Mouse (Mus musculus) adipocyte (in vitro differentiated cells): ENCODE data around the gene Zranb3.
"Not testable (repeated sequence)": the region's sequence is repeated elsewhere in the genome, so short reads cannot be mapped to it uniquely, and the experiment has no call there.

Experiments
- DNase-seq: peaks from one replicate; pipeline ENCODE4 v3.0.0-alpha.2; 2016; ENCODE audit warnings: low spot score

Gene Zranb3

GRCm38 (mm10) chr1:128102641-128103461, at the start of gene Zranb3, which contains the start of gene R3hdm1:
Zranb3 (minus strand) TSS chr1:128103047.
R3hdm1 (plus strand) TSS chr1:128103301.
- DNase-seq, result peak; percentile 99

- no peak for DNase-seq
These were observed 38.9 kb upstream of the Zranb3 start for GRCm38 (mm10) chr1:128141737-128142136.

DNA sequence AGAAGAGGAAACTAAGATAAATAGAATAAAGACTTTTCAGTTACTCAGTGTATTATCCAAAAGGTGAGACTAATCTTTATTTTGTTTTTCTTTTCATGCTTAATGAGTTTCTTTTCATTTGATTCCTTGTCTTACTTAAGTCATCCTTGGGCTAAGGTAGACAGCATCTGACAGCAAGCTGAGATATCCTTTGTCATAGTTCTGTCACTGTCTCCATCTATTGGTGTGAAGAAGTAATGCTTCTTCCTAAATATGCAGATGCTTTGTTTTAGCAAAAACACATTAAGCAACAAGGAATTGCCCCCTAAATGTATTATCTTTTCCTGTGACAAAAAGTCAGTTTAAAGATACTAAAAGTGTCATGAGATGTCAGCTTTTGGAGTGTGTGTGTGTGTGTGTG, 38.2 kb upstream of the Zranb3 start:
- peak; percentile 42 for DNase-seq

- not testable (repeated sequence) for DNase-seq
These were observed 33.4 kb upstream of the Zranb3 start for GRCm38 (mm10) chr1:128136222-128136621.

- no peak for DNase-seq
These were observed 18.2 kb upstream of the Zranb3 start for GRCm38 (mm10) chr1:128120913-128121627.

- no peak for DNase-seq
These were observed 757 bp upstream of the Zranb3 start for GRCm38 (mm10) chr1:128103520-128104088.

DNA sequence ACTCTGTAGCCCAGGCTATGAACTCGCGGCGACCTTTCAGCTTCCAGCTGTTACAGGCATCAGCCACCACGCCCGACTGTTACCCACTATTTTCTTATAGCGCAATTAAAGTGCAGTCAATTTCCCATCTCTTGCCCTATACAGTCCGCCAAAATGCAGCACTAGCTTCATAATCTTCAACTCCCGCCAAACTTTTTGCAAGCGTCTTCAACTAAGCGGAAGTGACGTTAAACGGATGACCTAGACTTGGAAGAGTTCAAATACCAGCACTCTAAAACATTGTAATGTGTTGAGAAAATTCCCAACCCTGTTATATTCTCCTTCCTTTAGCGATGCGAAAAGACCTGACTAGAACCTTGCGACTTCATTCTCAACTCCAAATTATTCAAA, 601 bp downstream of the Zranb3 start:
- no peak for DNase-seq

GRCm38 (mm10) chr1:128098309-128098708, 4.5 kb downstream of the Zranb3 start:
- no peak for DNase-seq

- no peak for DNase-seq
These were observed 8.2 kb downstream of the Zranb3 start for GRCm38 (mm10) chr1:128094686-128095085.

DNA sequence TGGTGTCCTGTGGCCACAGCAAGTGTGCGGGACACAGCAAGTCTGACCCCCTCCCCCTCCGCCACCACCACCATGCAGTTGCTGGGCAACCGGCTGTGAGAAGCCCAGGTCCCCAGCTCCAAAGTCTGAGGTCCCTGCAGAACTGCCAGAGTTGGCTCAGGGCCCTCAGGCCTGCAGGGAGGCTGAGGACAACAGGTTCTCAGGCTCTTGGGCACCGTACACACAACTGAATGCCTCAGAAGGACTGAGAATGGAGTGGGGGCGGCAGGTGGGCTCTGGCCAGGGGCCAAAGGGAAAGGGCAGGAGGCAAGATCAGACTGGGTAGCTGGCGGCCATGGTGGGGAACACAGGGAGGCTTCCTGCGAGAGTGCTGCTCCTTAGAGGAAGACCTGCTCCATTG, 20.0 kb downstream of the Zranb3 start:
- DNase-seq, result no peak

DNA sequence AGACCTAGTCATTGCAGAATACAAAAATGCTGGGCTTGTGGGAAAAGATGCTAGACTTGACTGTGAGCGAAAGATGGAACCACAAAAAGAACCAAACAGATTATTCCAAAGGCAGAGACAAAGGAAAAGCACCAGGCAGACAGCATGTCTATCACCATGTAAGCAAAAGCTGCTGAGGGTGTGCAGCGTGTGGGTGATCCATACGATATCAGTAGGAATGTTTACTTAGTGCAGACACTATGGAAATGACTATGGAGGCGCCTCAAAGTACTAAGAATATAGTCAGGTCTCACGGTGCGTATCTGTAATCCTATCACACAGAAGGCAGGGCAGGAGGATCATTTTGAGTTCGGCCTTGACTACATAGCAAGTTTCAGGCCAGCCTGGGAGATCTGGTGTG, 21.0 kb downstream of the Zranb3 start:
- DNase-seq, result no peak

- peak; percentile 46 for DNase-seq
These were observed 21.7 kb downstream of the Zranb3 start for GRCm38 (mm10) chr1:128080936-128081696.

DNA sequence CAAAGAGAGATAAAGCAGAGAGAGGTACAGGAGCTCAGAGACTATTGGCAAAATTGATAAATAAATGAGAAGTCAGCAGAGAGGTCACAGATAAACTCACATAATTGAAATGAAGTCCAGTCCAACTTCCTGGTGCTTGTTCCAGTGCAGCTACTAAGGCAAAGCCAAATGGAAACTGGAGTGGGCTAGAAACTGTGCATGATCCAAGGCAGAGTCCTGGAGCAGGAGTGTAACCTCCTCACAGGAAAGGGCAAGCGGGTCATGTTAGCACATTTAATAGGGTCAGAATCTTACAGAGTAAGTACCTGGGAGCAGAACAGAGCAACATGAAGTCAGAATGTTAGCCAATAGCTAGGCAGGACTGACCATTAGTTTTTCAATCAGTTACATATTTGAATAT, 24.2 kb downstream of the Zranb3 start:
- DNase-seq, result no peak

GRCm38 (mm10) chr1:128077788-128078187, 25.1 kb downstream of the Zranb3 start:
- DNase-seq, result no peak

DNA sequence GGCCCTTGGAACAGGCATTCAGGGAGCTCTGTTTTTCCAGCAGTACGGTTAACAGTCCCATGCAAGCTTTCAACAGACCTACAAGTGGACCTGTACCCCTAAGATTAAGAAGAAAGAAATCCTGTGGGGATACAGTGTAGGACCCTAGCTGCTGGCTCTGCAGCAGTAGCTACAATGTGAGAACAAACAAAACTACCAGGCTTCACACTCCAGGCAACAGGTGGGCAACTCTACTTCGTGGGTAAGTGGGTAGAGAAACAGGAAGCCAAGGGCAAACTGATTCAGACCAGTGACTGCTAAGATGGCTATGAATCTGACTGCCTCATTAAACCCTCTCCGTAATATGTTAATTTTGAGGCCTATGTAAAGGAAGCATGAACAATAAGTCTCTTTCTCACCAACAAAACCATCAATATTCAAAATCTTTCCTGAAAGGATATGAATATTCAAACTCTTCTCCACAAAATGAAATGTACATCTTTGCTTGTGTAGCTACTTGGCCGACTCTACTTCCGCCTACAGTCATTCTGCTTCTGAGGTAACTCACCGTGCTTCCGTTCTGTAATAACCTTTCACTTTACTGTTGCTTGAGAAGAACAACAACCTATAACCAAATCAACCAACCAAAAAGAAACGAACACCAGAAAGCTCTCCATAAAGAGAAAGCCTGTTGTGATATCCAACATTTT, 25.9 kb downstream of the Zranb3 start:
- no peak for DNase-seq

GRCm38 (mm10) chr1:128073051-128073450, 29.8 kb downstream of the Zranb3 start:
- DNase-seq, result no peak

DNA sequence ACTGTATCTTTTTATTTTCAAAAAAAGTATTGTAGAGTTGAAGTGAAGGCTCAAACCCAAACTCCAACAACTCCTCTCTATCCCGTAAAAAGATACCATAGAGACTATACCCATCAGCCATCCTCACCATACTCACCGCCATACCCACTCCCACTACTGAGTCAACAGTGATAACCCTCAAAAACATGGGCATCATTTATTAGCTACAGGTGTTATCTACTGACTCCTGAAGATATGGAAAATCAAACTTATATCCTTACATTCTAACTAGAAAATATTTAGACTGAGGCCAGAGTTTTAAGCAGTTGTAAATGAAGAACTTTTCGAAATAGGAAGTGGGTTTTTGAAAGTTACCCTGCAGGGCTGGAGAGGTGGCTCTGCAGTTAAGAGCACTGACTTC, 32.8 kb downstream of the Zranb3 start:
- DNase-seq, result no peak

DNA sequence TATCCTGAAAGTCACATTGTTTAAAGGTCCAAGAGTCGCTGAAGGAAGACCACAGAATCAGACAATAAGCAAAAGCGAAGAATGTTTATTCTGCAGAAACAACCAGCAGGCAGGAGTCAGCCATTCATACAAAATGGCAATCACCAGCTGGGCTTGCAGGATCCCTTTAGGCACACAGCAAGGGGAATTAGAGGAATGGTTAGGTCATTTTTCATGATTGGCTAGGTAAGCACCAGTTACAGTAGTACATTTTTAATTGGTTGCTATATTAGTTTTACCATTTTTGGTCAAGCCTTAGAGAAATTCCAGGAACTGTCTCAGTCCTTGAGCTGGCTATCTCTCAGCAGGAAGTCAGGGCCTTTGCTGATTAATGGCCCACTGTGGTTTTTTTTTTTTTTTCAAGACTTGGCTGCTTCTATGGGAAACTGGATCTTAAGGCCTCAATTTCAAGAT, 33.9 kb downstream of the Zranb3 start:
- DNase-seq, result peak; percentile 81

DNA sequence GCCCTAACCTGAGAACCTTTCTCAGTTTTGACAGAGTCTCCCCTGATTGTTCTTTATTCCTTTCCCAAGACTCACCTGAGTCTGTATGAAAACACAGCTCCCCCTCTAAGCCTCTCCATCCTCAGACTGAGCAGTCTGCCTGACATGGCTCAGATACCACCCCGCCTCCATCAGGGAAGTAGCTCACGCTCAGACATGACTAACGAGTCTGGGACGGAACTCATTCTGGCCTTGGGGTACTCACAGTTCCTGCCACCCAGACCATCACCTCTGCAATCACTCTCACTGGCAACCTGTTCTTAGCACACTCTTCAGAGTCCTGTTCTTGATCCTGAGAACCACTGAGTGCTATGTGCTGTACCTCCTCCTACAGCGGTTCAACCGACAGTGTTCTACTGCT, 38.1 kb downstream of the Zranb3 start:
- DNase-seq, result no peak

GRCm38 (mm10) chr1:128062167-128062566, 40.7 kb downstream of the Zranb3 start:
- DNase-seq, result no peak

GRCm38 (mm10) chr1:128061401-128061800, 41.4 kb downstream of the Zranb3 start:
- DNase-seq, result no peak
